ENCODE assay signal across 17 mouse cellular contexts in the genomic region with DNA sequence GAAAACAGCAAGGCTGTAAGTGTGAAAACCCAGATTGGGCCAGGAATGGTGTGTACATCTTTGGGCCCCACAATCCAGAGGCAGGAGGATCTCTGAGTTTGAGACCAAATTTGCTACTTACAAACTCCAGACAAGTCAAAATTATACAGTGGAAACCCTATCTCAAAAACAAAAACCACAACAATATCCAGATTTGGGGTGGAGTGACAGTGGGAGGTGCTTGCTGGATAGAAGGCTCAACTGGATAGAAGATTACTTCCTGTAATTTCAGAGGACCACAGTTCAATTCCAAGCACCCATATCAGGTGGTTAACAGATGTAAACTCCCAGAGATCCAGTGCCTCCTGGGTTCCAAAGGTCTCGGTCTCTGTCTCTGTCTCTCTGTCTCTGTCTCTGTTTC.
"Had no signal": no experiment of that assay in that cellular context is flagged by ENCODE, and none has a peak within 500 bp of the region (broad histone marks: within the 10 kb centered on the region; RNA-seq: fewer than 3 reads in every experiment).

No protein-coding gene starts in this region.

- H3K27ac ChIP-seq: limb, embryonic 10.5 days; limb, embryonic 13.5 days; liver, embryonic 13.5 days; neural tube, embryonic 13.5 days; stomach, postnatal 0 days had no signal

- DNase-seq: kidney, adult 18-20 months; kidney, adult 9 months; kidney, postnatal 14 days; kidney, postnatal 4 days; liver, embryonic 13.5 days; lung, embryonic 14.5 days; midbrain, embryonic 14.5 days; retina, postnatal 1 day; right cerebral cortex, postnatal 25 days; spleen, adult 18-20 months; thymus, adult 2 months; thymus, postnatal 14 days; thymus, postnatal 4 days had no signal

- H3K4me1 ChIP-seq: limb, embryonic 10.5 days; limb, embryonic 13.5 days; neural tube, embryonic 13.5 days had no signal

- H3K4me3 ChIP-seq: limb, embryonic 10.5 days; limb, embryonic 13.5 days; liver, embryonic 13.5 days; neural tube, embryonic 13.5 days had no signal
